Mouse (Mus musculus): ENCODE results near the gene Tnfrsf19.

- TF ChIP-seq CTCF (IDR thresholded peaks at IDR 0.05) (no peak), POLR2A (IDR thresholded peaks at IDR 0.05; ENCODE audit: insufficient read depth, low read depth, low read length) (no peak), EP300 (IDR thresholded peaks at IDR 0.05; ENCODE audit: insufficient read depth, low read depth, low read length) (no peak)
Measured at GRCm38 (mm10) chr14:61024006-61024405, 22.3 kb downstream of the Tnfrsf19 start.
